Mouse (Mus musculus): ENCODE measurements around the gene F11r.

The F11r gene

GRCm38 (mm10) chr1:171438014-171438670 is 807 bp downstream of the F11r start:
- DNase-seq (ENCODE audit: low read depth, low spot score) = no peak

GRCm38 (mm10) chr1:171439072-171439471 is 1.7 kb downstream of the F11r start:
- no peak for DNase-seq (ENCODE audit: low read depth, low spot score)

DNA sequence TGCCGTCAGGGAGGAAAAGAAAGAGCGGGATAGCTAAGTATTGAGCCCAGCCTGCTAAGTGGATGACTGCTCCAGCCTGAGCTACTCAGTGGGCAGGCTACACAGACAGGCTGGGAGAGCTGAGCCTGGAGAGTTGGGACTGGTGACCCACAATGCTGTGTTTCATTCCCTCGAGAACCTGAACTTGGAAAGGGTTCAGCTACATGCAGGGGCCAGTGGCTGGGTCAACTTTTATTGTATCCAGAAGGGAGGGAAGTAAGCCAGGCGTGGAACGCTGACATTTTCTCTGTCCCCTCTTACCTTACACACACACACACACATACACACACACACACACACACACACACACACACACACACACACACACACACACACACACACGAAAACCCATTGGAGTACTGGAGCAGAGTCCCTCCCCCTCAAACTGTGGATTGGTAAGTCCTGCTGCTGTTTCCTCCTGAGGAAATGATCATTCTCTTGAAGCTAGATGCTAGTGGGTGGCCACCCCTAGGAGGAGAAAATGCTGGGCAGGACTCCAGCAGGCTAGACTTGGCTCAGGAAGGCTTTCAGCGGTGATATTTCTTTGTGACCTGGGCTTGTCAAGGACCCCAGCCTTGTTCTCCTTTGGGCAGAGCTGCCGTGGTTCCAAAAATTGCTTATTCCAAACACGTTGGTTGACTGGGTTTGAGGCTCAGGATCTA is 2.8 kb downstream of the F11r start:
- DNase-seq (ENCODE audit: low read depth, low spot score) = peak; percentile 16

- no peak for DNase-seq (ENCODE audit: low read depth, low spot score)
These were observed 4.4 kb downstream of the F11r start for GRCm38 (mm10) chr1:171441466-171442412.

DNA sequence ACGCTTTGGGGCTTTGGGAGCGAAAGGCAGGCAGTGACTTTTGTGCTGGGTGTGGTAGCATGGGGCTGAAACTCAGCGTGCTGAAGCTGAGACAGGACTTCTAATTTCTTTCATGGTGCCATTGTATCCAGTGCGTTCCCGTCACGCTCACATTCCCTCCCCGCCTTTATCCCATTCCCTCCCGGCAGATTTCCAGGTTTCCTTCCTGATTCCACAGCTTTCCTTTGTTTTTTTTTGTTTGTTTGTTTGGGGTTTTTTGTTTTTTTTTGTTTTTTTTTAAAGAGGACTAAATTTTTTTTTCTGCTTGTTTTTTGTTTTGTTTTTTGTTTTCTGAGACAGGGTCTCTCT is 5.1 kb downstream of the F11r start:
- DNase-seq (ENCODE audit: low read depth, low spot score) = no peak

DNA sequence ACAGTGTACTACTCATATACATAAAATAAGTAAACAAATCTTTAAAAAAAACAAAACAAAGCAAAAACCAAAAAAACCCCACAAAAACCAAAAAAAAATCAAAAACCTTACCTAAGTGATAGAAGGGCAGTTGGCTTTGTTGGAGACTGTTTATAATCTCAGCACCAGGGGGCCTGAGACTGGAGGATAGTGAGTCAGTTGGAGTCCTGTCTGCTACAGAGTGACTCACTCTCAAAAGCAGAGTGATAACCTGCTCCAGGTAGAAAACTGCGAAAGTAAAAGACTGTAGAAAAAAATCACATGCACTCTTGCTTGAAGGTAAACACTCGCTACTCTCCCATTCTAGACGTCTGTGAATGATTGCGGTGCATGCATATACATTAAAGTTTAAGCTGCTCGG is 7.7 kb downstream of the F11r start:
- no peak for DNase-seq (ENCODE audit: low read depth, low spot score)

- DNase-seq (ENCODE audit: low read depth, low spot score) = no peak
These were observed 9.5 kb downstream of the F11r start for GRCm38 (mm10) chr1:171446854-171447253.

DNA sequence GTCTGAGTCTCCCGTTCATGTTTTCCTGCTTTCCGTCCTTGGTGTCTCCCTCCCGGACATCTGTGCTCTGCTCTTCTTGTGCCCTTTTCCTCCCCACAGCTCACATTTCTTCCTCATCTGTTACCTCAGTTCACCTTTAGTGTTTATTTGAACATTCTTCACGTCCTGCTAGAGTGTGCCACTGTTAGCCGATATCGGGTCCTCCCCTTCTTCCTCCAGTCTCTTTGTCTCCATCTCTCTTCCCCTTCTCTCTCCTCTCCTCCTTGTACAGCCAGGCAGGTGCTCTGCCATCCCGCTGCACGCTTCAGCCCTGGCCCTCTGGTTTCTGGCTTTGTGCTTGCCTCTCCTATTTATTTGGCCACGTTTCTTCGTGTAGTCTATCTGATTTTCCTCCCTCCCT is 10.4 kb downstream of the F11r start:
- DNase-seq (ENCODE audit: low read depth, low spot score) = no peak

GRCm38 (mm10) chr1:171450062-171450461 is 12.7 kb downstream of the F11r start:
- no peak for DNase-seq (ENCODE audit: low read depth, low spot score)

DNA sequence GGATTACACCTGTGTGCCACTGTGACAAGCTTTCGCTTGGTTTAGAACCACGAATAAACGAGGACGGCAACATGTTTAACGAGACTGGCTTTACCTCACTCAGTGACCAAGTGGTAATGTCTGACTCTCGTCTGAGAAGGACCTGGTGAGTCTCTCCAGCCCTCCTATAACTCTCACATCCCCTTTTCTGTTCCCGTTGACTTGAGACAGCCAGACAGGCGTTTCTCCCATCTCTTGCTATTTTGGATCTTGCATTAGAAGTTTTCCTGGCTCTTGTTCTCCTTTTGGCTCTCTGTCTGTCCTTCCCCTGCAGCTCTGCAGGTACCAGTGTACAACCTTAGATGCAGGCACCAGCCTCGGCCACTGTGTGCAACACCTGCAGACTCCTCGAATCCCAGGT is 13.7 kb downstream of the F11r start:
- peak; percentile 33 for DNase-seq (ENCODE audit: low read depth, low spot score)

DNA sequence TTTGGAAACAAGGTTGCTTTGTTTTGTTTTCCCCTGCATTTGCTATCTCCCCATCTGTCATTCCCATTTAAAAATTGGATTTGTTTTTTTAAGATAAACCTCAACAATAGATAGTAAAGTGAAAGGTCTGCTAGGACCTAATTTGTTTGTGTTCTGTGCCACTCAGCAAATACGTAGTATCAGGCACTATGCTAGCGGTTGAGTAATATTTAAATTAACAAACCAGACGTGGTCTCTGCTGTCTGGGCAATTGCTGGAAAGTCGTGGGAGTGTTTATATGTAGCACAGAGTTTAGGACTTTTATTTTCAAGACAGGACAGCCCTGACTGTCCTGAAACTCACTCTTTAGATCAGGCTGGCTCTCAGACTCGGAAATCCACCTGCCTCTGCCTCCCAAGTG is 15.2 kb downstream of the F11r start:
- DNase-seq (ENCODE audit: low read depth, low spot score) = no peak

- DNase-seq (ENCODE audit: low read depth, low spot score) = no peak
These were observed 15.6 kb downstream of the F11r start for GRCm38 (mm10) chr1:171452923-171453322.

- no peak for DNase-seq (ENCODE audit: low read depth, low spot score)
These were observed 17.6 kb downstream of the F11r start for GRCm38 (mm10) chr1:171454926-171455325.

DNA sequence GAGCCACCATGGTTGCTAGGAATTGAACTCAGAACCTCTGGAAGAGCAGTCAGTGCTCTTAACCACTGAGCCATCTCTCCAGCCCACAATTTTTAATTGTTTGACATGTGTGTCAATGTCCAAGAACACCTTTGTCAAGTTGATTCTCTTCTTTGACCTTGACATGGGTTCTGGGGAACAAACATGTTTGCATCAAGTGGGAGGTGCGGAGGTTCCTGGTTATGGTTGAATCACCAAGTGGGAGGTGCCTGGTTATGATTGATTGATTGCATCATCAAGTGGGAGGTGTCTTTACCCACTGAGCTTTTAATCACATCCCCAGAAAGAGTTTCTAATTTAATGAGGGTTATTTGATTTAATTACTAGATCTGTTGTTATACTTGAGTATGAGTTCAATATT is 20.2 kb downstream of the F11r start:
- DNase-seq (ENCODE audit: low read depth, low spot score) = no peak

DNA sequence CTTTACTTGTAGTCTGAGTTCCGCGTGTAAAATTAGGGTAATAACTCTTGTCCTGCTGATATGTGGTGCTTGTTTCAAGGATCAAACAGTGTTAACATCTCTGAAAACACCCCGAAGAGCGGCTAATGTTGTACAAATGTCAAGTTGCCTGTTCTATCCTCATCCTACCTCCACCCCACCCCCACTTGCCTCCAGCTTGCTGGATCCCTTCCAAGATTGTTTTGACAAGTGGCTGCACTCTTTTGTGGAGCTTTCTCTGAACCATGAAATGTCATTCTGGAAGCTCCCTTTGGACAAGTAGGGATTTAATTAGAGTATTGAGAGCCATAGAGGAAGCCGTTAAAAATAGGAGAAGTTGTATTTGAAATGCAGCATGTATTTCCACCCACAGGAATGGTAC is 22.5 kb downstream of the F11r start:
- no peak for DNase-seq (ENCODE audit: low read depth, low spot score)

DNA sequence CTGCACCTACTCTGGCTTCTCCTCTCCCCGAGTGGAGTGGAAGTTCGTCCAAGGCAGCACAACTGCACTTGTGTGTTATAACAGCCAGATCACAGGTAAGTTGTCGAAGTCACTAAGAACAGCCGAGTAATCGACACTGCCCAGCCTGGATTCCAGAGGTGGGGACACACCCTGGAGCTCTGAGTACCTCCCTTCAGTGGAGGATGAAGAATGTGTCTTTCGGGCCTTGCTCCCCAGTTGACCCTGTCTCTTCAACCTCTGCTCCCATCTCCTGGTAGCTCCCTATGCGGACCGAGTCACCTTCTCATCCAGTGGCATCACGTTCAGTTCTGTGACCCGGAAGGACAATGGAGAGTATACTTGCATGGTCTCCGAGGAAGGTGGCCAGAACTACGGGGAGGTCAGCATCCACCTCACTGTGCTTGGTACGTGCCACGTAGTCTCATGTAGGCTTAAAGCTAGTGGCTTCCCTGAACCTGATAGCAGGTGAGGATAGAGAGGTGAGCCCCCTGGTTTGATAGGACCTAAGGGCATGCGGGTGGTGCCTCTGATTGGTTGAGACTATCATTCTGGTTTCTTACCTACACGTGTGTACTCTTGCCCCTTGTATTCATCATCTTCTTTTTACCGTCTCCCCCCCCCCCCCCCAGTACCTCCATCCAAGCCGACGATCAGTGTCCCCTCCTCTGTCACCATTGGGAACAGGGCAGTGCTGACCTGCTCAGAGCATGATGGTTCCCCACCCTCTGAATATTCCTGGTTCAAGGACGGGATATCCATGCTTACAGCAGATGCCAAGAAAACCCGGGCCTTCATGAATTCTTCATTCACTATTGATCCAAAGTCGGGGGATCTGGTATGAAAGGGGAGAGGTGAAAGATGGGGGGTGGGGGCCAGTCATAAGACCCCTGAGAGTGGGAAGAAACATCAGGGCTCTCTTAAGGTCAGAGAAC is 23.5 kb downstream of the F11r start:
- no peak for DNase-seq (ENCODE audit: low read depth, low spot score)

DNA sequence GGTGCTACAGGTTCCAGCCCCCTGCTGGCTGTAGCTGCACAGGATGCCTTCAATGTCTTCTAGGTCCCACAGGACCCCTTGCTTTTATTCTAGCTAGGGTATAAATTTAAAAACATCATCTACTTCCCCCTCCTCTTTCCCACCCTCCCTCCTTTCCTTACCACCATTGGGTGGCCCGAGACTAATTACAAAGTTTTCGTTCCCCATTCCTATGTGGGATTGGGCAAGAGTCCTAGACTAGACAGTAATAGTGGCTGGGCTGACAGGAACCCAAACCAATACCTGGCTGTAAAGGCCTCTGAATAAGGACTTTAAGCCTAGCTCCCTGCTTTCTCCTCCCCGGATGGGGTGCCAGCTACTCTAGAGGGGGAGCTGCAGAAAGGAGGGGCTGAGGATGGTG is 25.8 kb downstream of the F11r start:
- no peak for DNase-seq (ENCODE audit: low read depth, low spot score)

GRCm38 (mm10) chr1:171465749-171466412 is 28.5 kb downstream of the F11r start:
- no peak for DNase-seq (ENCODE audit: low read depth, low spot score)

DNA sequence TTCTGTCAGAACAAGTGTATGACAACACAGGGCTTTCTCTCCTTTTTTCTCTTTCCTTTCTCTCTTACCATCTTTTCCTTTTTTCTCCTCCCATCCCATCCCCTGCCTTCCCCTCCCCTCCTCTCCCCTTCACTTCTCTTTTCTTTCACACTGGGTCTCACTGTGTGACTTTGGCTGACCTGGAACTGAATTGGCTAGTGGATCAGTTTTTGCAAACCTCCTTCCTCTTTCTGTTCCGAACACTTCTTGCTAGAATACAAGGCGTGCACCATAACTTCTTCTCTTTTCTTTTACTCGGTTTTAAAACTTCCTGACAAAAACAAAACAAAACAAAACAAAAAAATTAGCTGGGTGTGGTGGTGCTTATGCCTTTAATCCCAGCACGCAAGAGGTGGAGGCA is 29.2 kb downstream of the F11r start:
- DNase-seq (ENCODE audit: low read depth, low spot score) = no peak

GRCm38 (mm10) chr1:171469678-171470077 is 32.3 kb downstream of the F11r start:
- no peak for DNase-seq (ENCODE audit: low read depth, low spot score)

GRCm38 (mm10) chr1:171470371-171470871 is 33.1 kb downstream of the F11r start:
- peak; percentile 40 for DNase-seq (ENCODE audit: low read depth, low spot score)

All from telencephalon, adult 2 months (tissue).